Mouse (Mus musculus) liver, embryonic 14.5 days (tissue): ENCODE data around the gene Slc38a8. TPM values are rescaled to one million over a fixed set of nuclear protein-coding genes. Genes with fewer than 3 reads are reported as not detected.

Experiments
- ATAC-seq: fragments of 200-750 bp; cut with Nextera tagmentation; 2 replicates; pipeline ENCODE4 v1.8.0; 2017; ENCODE audit warnings: moderate number of reproducible peaks, mild to moderate bottlenecking, moderate library complexity; ENCODE audit not compliant: insufficient read depth
- DNase-seq, 3 experiments: peaks; one replicate each; pipeline ENCODE4 v3.0.0-alpha.2; 2012 to 2013; ENCODE audit warnings: low read depth in 3 of 3, low spot score in 3 of 3
- H3K27ac ChIP-seq: fragments of 300-500 bp; sonication (generic); 2 replicates; pipeline ENCODE4 v1.5.1; 2014; ENCODE audit warnings: moderate library complexity, mild to moderate bottlenecking, control low read depth, inconsistent platforms
- H3K27me3 ChIP-seq: fragments of 300-500 bp; sonication (generic); 2 replicates; pipeline ENCODE4 v1.6.1; 2014; ENCODE audit warnings: mild to moderate bottlenecking, low read length, moderate library complexity; ENCODE audit not compliant: control insufficient read depth, insufficient read depth
- H3K36me3 ChIP-seq: fragments of 300-500 bp; sonication (generic); replicated peaks from 2 replicates; pipeline ENCODE4 v1.6.1; 2014; ENCODE audit warnings: low read depth; ENCODE audit not compliant: control insufficient read depth, insufficient read depth
- H3K4me1 ChIP-seq, 2 experiments: fragments of 200-500 bp in 1 of 2; fragments of 300-500 bp in 1 of 2; sonication (generic) in 1 of 2; replicated peaks; 2 replicates each; pipeline ENCODE4 v1.6.1; 2012 to 2014; ENCODE audit warnings: antibody characterized with exemption in 1 of 2, inconsistent platforms in 1 of 2, low read length in 1 of 2; ENCODE audit not compliant: control insufficient read depth in 2 of 2, insufficient read depth in 2 of 2
- H3K4me2 ChIP-seq: fragments of 300-500 bp; sonication (generic); 2 replicates; pipeline ENCODE4 v1.6.1; 2014; ENCODE audit warnings: low read depth, mild to moderate bottlenecking, control low read depth, moderate library complexity
- H3K4me3 ChIP-seq, 2 experiments: fragments of 200-500 bp in 1 of 2; fragments of 300-500 bp in 1 of 2; sonication (generic) in 1 of 2; 2 replicates each; pipeline ENCODE4 v1.5.1; 2012 to 2014; ENCODE audit warnings: low read depth in 2 of 2, low read length in 2 of 2, mild to moderate bottlenecking in 2 of 2, control low read depth in 1 of 2, inconsistent platforms in 1 of 2, moderate library complexity in 1 of 2; ENCODE audit not compliant: insufficient read depth in 1 of 2
- H3K9ac ChIP-seq: fragments of 300-500 bp; sonication (generic); replicated peaks from 2 replicates; pipeline ENCODE4 v1.6.1; 2014; ENCODE audit warnings: mild to moderate bottlenecking, control low read depth, moderate library complexity
- H3K9me3 ChIP-seq: fragments of 300-500 bp; sonication (generic); 2 replicates; pipeline ENCODE4 v1.6.1; 2016; ENCODE audit warnings: low read length, mixed read lengths; ENCODE audit not compliant: control insufficient read depth
- CTCF ChIP-seq: IDR thresholded peaks from 2 replicates; pipeline ENCODE4 v1.5.1; 2016; ENCODE audit warnings: antibody characterized with exemption, low read depth, control low read depth
- EP300 ChIP-seq: IDR thresholded peaks from 2 replicates; pipeline ENCODE4 v1.6.1; 2016; ENCODE audit warnings: antibody characterized with exemption, low read depth
- WGBS: fragments of 180-500 bp; shearing (Covaris S2); extraction: QIAGEN DNeasy Blood & Tissue Kit; methylation state at CpG from one replicate; pipeline ENCODE4 v1.1.7; 2014; ENCODE audit not compliant: insufficient replicate concordance; 5-methylcytosine and 5-hydroxymethylcytosine counted together
- polyA plus RNA-seq, 2 experiments: library from polyadenylated mRNA; depleted of rRNA in 1 of 2; stranded (reverse) in 1 of 2; unstranded in 1 of 2; fragments of >200 nt; fragmentation: Nextera tagmentation in 1 of 2; extraction: Ambion mirVana in 1 of 2; gene quantifications; 2 replicates each; pipeline versions ENCODE4 v1.2.1 to v1.2.3; 2012 to 2014

The Slc38a8 gene
- polyA plus RNA-seq (2012; rRNA removed) = 0.02 TPM in 1 of 2 replicates, not detected in the other
- polyA plus RNA-seq (2014; fragmentation: Nextera tagmentation; extraction: Ambion mirVana) = not detected in 2 replicates

GRCm38 (mm10) chr8:119501598-119501997 is at the start of gene Slc38a8:
Gene Slc38a8, minus strand, starts transcription at chr8:119501698.
- Histone ChIP-seq H3K36me3 (no peaks in the 10 kb centered on the region), H3K27me3 (no peaks in the 10 kb centered on the region), H3K4me2 (no peak within 1 kb of the TSS), H3K27ac (no peak within 1 kb of the TSS), H3K4me3 (no peak within 1 kb of the TSS), H3K9me3 (no peaks in the 10 kb centered on the region), H3K9ac (no peak within 1 kb of the TSS), H3K4me1 (no peaks in the 10 kb centered on the region)
- ATAC-seq = no peak
- 36% methylated on average over 5 of the region's 5 CpGs for WGBS
- no peak for TF ChIP-seq EP300
- TF ChIP-seq CTCF = no peak
- DNase-seq = no peak

DNA sequence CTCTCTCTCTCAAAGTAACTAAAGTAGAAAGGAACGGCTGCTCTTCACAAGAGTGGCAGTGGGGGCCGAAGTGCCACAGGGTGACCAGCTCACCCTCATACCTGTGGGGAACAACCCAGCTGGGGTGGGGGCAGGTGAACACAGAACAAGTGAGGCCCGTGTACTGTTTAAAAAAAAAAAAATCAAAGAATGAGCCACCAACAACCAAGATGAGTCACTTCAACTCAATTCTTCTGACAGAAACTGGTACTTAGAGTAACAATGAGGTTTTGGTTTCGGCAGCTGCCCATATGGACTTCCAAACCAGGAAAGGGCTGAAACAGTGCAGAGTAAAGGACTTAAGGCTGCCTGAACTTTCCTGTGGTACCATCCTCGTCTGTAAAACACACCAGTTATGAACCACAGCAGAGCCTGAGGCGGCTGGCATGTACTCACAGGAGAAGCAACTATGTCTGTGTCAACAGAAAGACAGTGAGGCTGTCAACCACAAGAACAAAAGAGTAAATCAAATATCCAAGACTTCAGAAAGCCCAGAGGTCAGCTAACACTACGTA is 47.1 kb upstream of the Slc38a8 start:
- Histone ChIP-seq H3K4me3 (no peak overlapping the region), H3K36me3 (peaks cover 23% of the 10 kb centered on the region), H3K4me2 (no peak overlapping the region), H3K27ac (no peak overlapping the region), H3K9ac (no peak overlapping the region), H3K27me3 (no peaks in the 10 kb centered on the region), H3K4me1 (peaks cover 6 to 9% of the 10 kb centered on the region in 2 experiments), H3K9me3 (no peaks in the 10 kb centered on the region)
- ATAC-seq (no peak), DNase-seq (no peak)
- WGBS = 67% methylated on average over 7 of the region's 7 CpGs
- TF ChIP-seq EP300 (no peak), CTCF (no peak)

DNA sequence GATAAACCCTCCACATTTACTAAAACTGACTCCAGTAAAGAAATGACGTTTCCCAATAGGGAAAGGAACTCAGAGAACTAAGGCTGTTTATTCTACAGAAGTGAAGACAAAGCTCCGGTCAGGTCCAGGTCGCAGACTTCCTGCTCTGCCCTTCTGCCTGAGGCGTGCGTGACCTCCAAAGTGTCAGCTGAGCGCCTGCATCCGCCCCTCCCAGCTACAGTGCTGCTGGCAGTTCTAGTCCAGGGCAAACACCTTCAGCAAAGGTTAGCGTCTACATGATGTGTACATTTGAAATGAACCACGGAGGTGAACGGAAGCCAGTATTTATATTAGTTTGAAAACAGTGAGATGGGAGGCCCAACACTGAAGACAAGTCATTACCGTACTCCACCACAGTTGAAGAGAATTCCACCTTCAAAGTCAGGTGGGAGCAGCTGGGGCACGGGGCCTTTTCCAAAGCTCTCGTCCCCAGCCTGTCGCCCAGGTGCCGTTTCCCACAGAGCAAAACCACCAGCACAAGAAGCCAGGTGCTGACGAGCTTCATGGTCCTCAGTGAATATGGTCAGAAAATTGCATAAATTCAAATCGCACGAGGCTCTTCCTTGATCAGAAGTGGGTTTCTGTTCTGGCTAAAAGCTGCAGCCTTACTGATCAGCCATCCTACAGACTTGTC is 45.7 kb upstream of the Slc38a8 start:
- no peak overlapping the region for H3K4me2 ChIP-seq
- TF ChIP-seq CTCF (no peak), EP300 (no peak)
- H3K9me3 ChIP-seq = no peaks in the 10 kb centered on the region
- ATAC-seq (no peak), DNase-seq (no peak)
- H3K4me3 ChIP-seq = no peak overlapping the region
- H3K9ac ChIP-seq = no peak overlapping the region
- WGBS = 82% methylated on average over 18 of the region's 18 CpGs
- H3K4me1 ChIP-seq = no peaks in the 10 kb centered on the region
- peaks cover 28% of the 10 kb centered on the region for H3K36me3 ChIP-seq
- no peak overlapping the region for H3K27ac ChIP-seq
- no peaks in the 10 kb centered on the region for H3K27me3 ChIP-seq

DNA sequence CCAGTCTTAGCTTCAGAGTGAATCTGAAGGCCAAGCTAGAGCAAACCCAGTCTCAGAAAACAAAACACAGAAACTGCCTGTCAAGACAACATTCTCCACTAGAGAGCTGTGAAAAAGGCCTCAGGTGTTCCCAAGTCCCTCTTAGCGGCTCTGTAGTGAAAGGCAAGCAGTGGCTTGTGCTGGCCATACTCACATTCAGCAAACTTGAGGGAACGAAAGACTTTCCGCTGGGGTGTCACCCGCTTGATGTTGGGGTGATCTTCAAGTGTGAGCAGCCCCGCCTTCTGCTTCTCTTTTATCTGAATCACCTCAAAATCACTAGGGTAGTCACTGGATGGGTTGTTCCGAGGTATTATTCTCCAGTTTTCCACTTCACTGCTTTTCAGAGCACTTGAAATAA is 44.3 kb upstream of the Slc38a8 start:
- no peak overlapping the region for H3K4me2 ChIP-seq
- DNase-seq (no peak), ATAC-seq (no peak)
- H3K4me1 ChIP-seq = no peaks in the 10 kb centered on the region
- no peak overlapping the region for H3K4me3 ChIP-seq
- no peaks in the 10 kb centered on the region for H3K9me3 ChIP-seq
- H3K36me3 ChIP-seq = peaks cover 41% of the 10 kb centered on the region
- H3K9ac ChIP-seq = no peak overlapping the region
- 90% methylated on average over 6 of the region's 6 CpGs for WGBS
- no peaks in the 10 kb centered on the region for H3K27me3 ChIP-seq
- TF ChIP-seq CTCF (no peak), EP300 (no peak)
- no peak overlapping the region for H3K27ac ChIP-seq

DNA sequence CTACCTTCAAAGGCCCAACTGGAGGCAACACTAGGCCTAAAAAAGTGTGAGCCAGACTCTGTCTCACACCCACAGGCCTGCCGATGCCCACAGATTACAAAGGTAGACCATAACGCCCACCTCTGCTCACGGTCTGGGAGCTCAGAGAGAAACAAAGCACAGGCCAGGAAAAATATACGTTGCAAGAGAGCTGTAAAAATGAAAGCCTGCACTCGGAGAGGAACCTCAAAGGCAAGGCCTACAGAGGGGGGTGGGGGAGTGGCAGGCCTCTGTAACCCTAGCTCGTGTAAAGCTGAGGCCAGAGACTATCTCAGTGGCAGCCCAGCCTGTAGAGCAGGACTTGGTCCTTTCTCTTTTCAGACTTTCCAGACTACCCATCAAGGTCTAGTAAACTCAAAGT is 43.7 kb upstream of the Slc38a8 start:
- no peak overlapping the region for H3K27ac ChIP-seq
- H3K4me3 ChIP-seq = no peak overlapping the region
- no peak overlapping the region for H3K9ac ChIP-seq
- no peaks in the 10 kb centered on the region for H3K4me1 ChIP-seq
- WGBS = 72% methylated on average over 6 of the region's 6 CpGs
- no peak overlapping the region for H3K4me2 ChIP-seq
- TF ChIP-seq EP300 (no peak), CTCF (no peak)
- H3K9me3 ChIP-seq = no peaks in the 10 kb centered on the region
- no peak for DNase-seq
- no peak for ATAC-seq
- H3K36me3 ChIP-seq = peaks cover 47% of the 10 kb centered on the region
- H3K27me3 ChIP-seq = no peaks in the 10 kb centered on the region
